Mouse (Mus musculus): ENCODE data around the gene Rgp1. TPM values are rescaled to one million over a fixed set of nuclear protein-coding genes. Genes with fewer than 3 reads are reported as not detected.

Rgp1 gene
- 5.5 TPM for polyA plus RNA-seq (2014; fragmentation: Illumina TruSeq; extraction: RNeasy Lipid Tissue Mini Kit (QIAGEN cat#74804); ENCODE audit: low read depth, low replicate concordance)

DNA sequence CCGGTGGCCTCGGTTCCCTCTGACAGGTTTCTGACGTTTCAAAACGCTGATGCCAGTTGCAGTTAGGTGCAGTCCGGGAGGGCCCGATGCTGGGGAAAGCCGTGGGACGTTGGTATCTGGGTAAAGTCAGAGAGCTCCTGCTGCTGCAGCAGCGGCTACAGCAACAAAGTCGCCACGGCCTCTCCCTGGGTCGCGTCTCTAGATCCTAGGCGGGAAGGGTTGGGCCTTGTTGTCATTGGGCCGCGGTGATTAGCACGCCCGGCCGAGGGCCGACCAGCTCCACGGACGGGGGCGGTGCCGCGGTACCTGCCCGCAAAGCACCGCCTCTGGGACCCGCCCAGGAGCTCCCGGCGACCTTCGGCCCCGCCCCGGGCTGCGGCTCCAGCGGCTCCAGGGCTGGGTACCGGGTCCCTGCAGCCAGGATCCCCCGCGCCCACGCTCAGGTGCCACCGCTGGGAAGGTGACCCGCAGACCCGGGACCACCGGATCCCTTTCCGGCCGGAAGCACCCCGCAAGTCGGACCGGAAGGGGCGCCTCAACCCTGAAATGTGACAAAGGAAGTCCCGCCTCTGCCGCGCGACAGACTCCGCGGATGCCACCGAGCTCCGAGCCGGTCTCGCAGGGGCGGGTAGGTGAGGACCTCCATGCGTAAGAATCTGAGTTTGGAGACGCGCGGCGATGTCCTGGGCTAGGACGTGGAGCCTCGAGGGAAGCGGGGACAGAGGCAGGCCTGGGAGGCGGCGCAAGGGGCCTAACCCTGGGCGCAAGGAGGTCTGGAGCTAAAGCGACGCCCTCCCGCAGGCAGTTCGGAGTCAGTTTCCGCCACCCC, at the start of gene Rgp1, which contains the start of gene Gba2:
Gene Rgp1 (plus strand): TSS at position 340 of the 829 bp plus-strand sequence.
Gene Gba2 (minus strand): TSS at position 498 of the 829 bp plus-strand sequence.

DNA sequence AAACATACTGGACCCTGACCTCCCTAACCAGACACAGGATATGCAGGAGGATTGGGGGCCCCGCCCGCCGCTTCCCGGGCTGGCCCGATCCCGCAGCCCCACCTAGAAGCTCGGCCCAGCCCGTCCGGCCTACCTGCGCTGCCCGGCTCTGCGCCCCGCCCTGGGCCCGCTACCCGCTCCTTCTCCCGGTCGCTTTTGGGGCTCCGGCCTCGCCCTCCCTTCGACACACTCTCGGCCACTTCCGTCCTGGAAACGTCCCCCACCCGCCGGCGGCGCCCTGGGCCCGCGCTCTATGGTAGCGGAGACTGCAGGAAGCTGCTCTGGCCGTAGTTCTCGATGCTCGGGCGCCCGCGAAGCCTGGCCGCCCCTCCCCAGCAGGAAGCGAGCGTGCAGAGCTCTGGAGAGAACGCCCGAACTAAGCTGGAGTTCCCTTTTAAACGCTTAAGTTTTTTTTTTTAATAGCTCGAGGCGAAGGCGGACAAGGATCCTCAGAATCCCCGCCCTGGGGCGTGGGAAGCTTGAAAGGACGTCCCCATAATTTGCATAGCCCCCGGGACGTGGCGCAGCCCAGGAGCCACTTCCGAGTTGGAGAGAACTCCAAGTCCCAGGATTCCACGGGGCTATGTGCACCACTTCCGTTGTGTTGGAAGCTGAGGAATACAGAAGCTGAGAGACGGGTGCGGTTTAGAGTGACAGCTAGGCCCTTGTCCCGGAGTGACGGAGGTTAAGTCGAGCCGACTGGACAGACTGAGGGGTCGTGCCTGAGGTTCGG, 16.3 kb upstream of the Rgp1 start, which contains the start of the genes Creb3 and Tln1:
Gene Creb3 (plus strand): TSS at position 336 of the 772 bp plus-strand sequence.
Gene Tln1 (minus strand): TSS at position 695 of the 772 bp plus-strand sequence.

DNA sequence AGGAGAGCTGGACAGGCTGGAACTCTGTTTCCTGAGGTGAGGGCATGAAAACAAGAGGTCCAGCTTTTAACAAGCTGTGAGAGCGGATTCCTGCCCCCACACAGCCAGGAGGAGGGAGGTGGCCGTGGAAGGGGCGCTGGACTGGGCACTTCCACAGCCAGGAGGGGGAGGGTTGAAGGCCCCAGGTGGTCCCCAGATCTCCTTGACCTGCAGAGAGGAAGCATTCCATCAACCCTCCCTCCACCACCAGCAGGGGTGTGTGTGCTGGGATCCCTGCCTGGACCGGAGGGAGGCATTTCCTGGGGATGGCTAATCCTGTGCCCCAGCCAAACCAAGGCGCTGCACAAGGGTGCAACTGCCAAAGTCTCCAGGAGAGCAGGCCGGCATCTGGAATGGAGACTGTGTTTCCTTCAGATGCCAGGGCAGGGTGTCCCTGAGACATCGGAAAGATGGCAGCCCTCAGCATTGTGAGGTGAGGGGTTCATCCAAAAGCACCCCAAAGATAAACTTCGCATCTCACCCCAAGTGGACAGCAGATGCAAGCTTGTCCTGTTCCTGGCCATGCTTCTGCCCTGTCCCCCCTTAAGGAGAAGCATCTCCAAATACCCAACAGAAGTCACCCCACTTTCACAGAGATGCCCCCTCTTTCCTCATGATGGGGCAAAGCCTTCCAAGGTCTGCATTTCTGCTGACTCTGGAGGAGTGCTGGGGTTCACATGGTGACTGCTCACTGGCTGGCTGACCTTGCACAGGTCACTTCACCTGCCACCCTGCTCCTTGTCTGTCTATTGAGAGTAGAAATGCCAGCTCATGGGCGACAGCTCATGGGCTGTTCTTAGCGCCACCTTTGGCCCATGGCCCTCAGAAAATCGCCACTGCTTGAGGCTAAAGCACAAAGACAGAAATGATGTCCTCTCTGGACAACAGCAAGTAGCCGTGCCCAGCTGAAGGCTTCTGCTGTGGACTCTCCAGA, 6.2 kb downstream of the Rgp1 start, which contains the start of gene Msmp:
Gene Msmp (minus strand): TSS at position 51 of the 973 bp plus-strand sequence.

DNA sequence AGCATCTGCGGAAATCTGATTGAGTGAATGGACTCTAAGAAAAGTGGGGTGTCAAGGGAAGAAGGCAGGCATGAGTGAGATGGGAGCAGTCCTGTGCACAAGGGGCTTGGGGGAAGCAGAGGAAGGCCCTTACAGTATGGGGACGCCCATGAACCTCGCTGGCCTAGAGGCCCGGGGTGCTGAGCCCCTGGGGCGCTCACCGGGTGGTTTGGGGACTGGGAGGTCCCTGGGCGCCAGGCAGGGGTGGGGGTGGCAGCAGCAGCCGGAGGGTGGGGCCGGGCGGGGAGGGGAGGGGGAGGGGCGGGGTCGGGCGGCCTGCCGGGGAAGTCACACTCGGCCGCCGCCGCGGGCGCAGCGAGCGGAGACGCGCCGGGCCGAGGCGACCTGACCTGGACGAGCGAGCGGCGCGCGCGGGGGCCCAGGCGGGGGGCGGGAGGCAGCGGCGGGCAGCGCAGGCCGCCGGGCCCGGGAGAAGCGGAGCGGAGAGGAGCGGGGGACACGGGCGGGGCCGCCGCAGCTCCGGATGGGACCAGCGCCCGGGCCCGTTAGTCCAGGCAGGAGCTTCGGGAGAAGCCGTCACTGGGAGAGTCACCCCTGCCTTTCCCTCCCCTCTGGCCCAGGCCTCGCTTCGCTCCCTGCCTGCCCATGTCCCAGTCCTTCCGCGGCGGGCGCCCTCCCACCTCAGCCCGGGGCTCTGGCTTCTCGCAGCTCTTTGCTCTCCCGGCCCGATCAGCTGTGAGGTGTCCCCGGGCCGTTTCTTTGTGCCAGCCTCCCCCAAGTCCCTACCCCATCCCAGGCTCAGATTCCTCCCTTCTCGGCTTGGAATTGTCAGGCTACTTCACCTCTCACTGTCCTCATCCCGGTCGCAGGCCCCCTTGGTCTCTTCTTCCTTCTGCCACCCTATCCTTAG, 52.8 kb downstream of the Rgp1 start, which contains the start of gene Npr2:
Gene Npr2 (plus strand): TSS at position 890 of the 910 bp plus-strand sequence.

Other genes with a start within 250 kb of the Rgp1 start
- gene Rusc2, start 196.7 kb upstream of the Rgp1 start, polyA plus RNA-seq (2014; fragmentation: Illumina TruSeq; extraction: RNeasy Lipid Tissue Mini Kit (QIAGEN cat#74804); ENCODE audit: low read depth, low replicate concordance), result 0.16 TPM
- gene Fam166b, start 149.6 kb upstream of the Rgp1 start, polyA plus RNA-seq (2014; fragmentation: Illumina TruSeq; extraction: RNeasy Lipid Tissue Mini Kit (QIAGEN cat#74804); ENCODE audit: low read depth, low replicate concordance), result not detected
- 0.88 TPM for gene Tesk1, start 136.8 kb upstream of the Rgp1 start, polyA plus RNA-seq (2014; fragmentation: Illumina TruSeq; extraction: RNeasy Lipid Tissue Mini Kit (QIAGEN cat#74804); ENCODE audit: low read depth, low replicate concordance)
- 8.8 TPM for gene Cd72, start 124.1 kb upstream of the Rgp1 start, polyA plus RNA-seq (2014; fragmentation: Illumina TruSeq; extraction: RNeasy Lipid Tissue Mini Kit (QIAGEN cat#74804); ENCODE audit: low read depth, low replicate concordance)
- gene Sit1, start 95.0 kb upstream of the Rgp1 start, polyA plus RNA-seq (2014; fragmentation: Illumina TruSeq; extraction: RNeasy Lipid Tissue Mini Kit (QIAGEN cat#74804); ENCODE audit: low read depth, low replicate concordance), result not detected
- 10.5 TPM for gene Ccdc107, start 85.8 kb upstream of the Rgp1 start, polyA plus RNA-seq (2014; fragmentation: Illumina TruSeq; extraction: RNeasy Lipid Tissue Mini Kit (QIAGEN cat#74804); ENCODE audit: low read depth, low replicate concordance)
- gene Arhgef39, start 79.0 kb upstream of the Rgp1 start, polyA plus RNA-seq (2014; fragmentation: Illumina TruSeq; extraction: RNeasy Lipid Tissue Mini Kit (QIAGEN cat#74804); ENCODE audit: low read depth, low replicate concordance), result 22.4 TPM
- 22.6 TPM for gene Car9, start 71.7 kb upstream of the Rgp1 start, polyA plus RNA-seq (2014; fragmentation: Illumina TruSeq; extraction: RNeasy Lipid Tissue Mini Kit (QIAGEN cat#74804); ENCODE audit: low read depth, low replicate concordance)
- 135 TPM for gene Tpm2, start 55.0 kb upstream of the Rgp1 start, polyA plus RNA-seq (2014; fragmentation: Illumina TruSeq; extraction: RNeasy Lipid Tissue Mini Kit (QIAGEN cat#74804); ENCODE audit: low read depth, low replicate concordance)
- 13.0 TPM for gene Creb3, start 16.4 kb upstream of the Rgp1 start, polyA plus RNA-seq (2014; fragmentation: Illumina TruSeq; extraction: RNeasy Lipid Tissue Mini Kit (QIAGEN cat#74804); ENCODE audit: low read depth, low replicate concordance)
- 75.7 TPM for gene Tln1, start 16.0 kb upstream of the Rgp1 start, polyA plus RNA-seq (2014; fragmentation: Illumina TruSeq; extraction: RNeasy Lipid Tissue Mini Kit (QIAGEN cat#74804); ENCODE audit: low read depth, low replicate concordance)
- 1.9 TPM for gene Gba2, start 158 bp downstream of the Rgp1 start, polyA plus RNA-seq (2014; fragmentation: Illumina TruSeq; extraction: RNeasy Lipid Tissue Mini Kit (QIAGEN cat#74804); ENCODE audit: low read depth, low replicate concordance)
- not detected for gene Msmp, start 5.8 kb downstream of the Rgp1 start, polyA plus RNA-seq (2014; fragmentation: Illumina TruSeq; extraction: RNeasy Lipid Tissue Mini Kit (QIAGEN cat#74804); ENCODE audit: low read depth, low replicate concordance)
- 3.2 TPM for gene Npr2, start 53.2 kb downstream of the Rgp1 start, polyA plus RNA-seq (2014; fragmentation: Illumina TruSeq; extraction: RNeasy Lipid Tissue Mini Kit (QIAGEN cat#74804); ENCODE audit: low read depth, low replicate concordance)
- gene Spag8, start 74.9 kb downstream of the Rgp1 start, polyA plus RNA-seq (2014; fragmentation: Illumina TruSeq; extraction: RNeasy Lipid Tissue Mini Kit (QIAGEN cat#74804); ENCODE audit: low read depth, low replicate concordance), result not detected
- 8.2 TPM for gene Hint2, start 77.8 kb downstream of the Rgp1 start, polyA plus RNA-seq (2014; fragmentation: Illumina TruSeq; extraction: RNeasy Lipid Tissue Mini Kit (QIAGEN cat#74804); ENCODE audit: low read depth, low replicate concordance)
- gene Tmem8b, start 90.3 kb downstream of the Rgp1 start, polyA plus RNA-seq (2014; fragmentation: Illumina TruSeq; extraction: RNeasy Lipid Tissue Mini Kit (QIAGEN cat#74804); ENCODE audit: low read depth, low replicate concordance), result 2.7 TPM
- gene Fam221b, start 90.4 kb downstream of the Rgp1 start, polyA plus RNA-seq (2014; fragmentation: Illumina TruSeq; extraction: RNeasy Lipid Tissue Mini Kit (QIAGEN cat#74804); ENCODE audit: low read depth, low replicate concordance), result 0.47 TPM
- not detected for gene Olfr70, start 122.1 kb downstream of the Rgp1 start, polyA plus RNA-seq (2014; fragmentation: Illumina TruSeq; extraction: RNeasy Lipid Tissue Mini Kit (QIAGEN cat#74804); ENCODE audit: low read depth, low replicate concordance)
- not detected for gene Olfr71, start 131.5 kb downstream of the Rgp1 start, polyA plus RNA-seq (2014; fragmentation: Illumina TruSeq; extraction: RNeasy Lipid Tissue Mini Kit (QIAGEN cat#74804); ENCODE audit: low read depth, low replicate concordance)
- not detected for gene Hrct1, start 148.5 kb downstream of the Rgp1 start, polyA plus RNA-seq (2014; fragmentation: Illumina TruSeq; extraction: RNeasy Lipid Tissue Mini Kit (QIAGEN cat#74804); ENCODE audit: low read depth, low replicate concordance)
- gene Spaar, start 151.3 kb downstream of the Rgp1 start, polyA plus RNA-seq (2014; fragmentation: Illumina TruSeq; extraction: RNeasy Lipid Tissue Mini Kit (QIAGEN cat#74804); ENCODE audit: low read depth, low replicate concordance), result 0.54 TPM
- gene Olfr159, start 192.3 kb downstream of the Rgp1 start, polyA plus RNA-seq (2014; fragmentation: Illumina TruSeq; extraction: RNeasy Lipid Tissue Mini Kit (QIAGEN cat#74804); ENCODE audit: low read depth, low replicate concordance), result not detected
- gene Olfr156, start 245.2 kb downstream of the Rgp1 start, polyA plus RNA-seq (2014; fragmentation: Illumina TruSeq; extraction: RNeasy Lipid Tissue Mini Kit (QIAGEN cat#74804); ENCODE audit: low read depth, low replicate concordance), result not detected

Data from sigmoid colon, adult 10 weeks (tissue).